Comparison of ENCODE assay signal across 9 mouse cellular contexts in genomic region chr7:112479116-112479515, GRCm38 (mm10). TPM values are rescaled to one million over a fixed set of nuclear protein-coding genes. Genes with fewer than 3 reads are reported as not detected.
DNase-seq lines count a peak whose midpoint lies in the region; ATAC-seq and TF ChIP-seq lines count a peak whose summit lies in the region.
"Had no signal": no experiment of that assay in that cellular context is flagged by ENCODE, and none has a peak within 500 bp of the region (broad histone marks: within the 10 kb centered on the region; RNA-seq: fewer than 3 reads in every experiment).

No protein-coding gene starts in this region.

- no peak for TF ChIP-seq POLR2A in lung, adult 2 months (IDR thresholded peaks at IDR 0.05; ENCODE audit: borderline replicate concordance, extremely low read depth, low read depth, low read length)
- no peak for TF ChIP-seq POLR2A in kidney, adult 2 months (IDR thresholded peaks at IDR 0.05; ENCODE audit: low read depth, low read length)

- H3K4me2 ChIP-seq in stomach, postnatal 0 days (replicated peaks; ENCODE audit: low read depth) = no peak overlapping the region

- no peak overlapping the region for H3K4me3 ChIP-seq in lung, adult 2 months (replicated peaks; ENCODE audit: extremely low read depth, low read depth, low read length)
- H3K4me3 ChIP-seq in kidney, adult 2 months (ENCODE audit: insufficient read depth, low read depth, low read length) = no peak overlapping the region
- H3K4me3 ChIP-seq in stomach, postnatal 0 days (ENCODE audit: low read depth, low read length) = no peak overlapping the region

- no peaks in the 10 kb centered on the region for H3K27me3 ChIP-seq in kidney, adult 2 months (replicated peaks; ENCODE audit: control insufficient read depth, insufficient read depth, low read length)
- H3K27me3 ChIP-seq in stomach, postnatal 0 days (ENCODE audit: control insufficient read depth, insufficient read depth, low read length) = no peaks in the 10 kb centered on the region

- H3K4me1 ChIP-seq in lung, adult 2 months (ENCODE audit: control insufficient read depth, insufficient read depth, low read length) = peaks cover 17% of the 10 kb centered on the region; the same call in 1 of the 2 replicates
- peaks cover 15% of the 10 kb centered on the region for H3K4me1 ChIP-seq in kidney, adult 2 months (ENCODE audit: control insufficient read depth, insufficient read depth, low read length)
- peaks cover 2% of the 10 kb centered on the region; the same call in 1 of the 2 replicates for H3K4me1 ChIP-seq in stomach, postnatal 0 days (replicated peaks; ENCODE audit: control insufficient read depth, insufficient read depth)

- H3K9me3 ChIP-seq in stomach, postnatal 0 days (ENCODE audit: control insufficient read depth, low read length) = no peaks in the 10 kb centered on the region

- ATAC-seq in stomach, postnatal 0 days (ENCODE audit: low FRiP score, low TSS enrichment) = peak; percentile 52; the same call in 1 of the 2 replicates
- no peak for ATAC-seq in monocyte, adult 5-6 weeks (replicated peaks; ENCODE audit: insufficient number of reproducible peaks, low FRiP score, low TSS enrichment, poor library complexity, severe bottlenecking)

- no peaks in the 10 kb centered on the region for H3K36me3 ChIP-seq in kidney, adult 2 months (ENCODE audit: control insufficient read depth, insufficient read depth, low read length)
- H3K36me3 ChIP-seq in stomach, postnatal 0 days (ENCODE audit: control insufficient read depth, insufficient read depth, low read length) = no peaks in the 10 kb centered on the region

- H3K9ac ChIP-seq in stomach, postnatal 0 days (ENCODE audit: low read length) = no peak overlapping the region

- TF ChIP-seq EP300 in stomach, postnatal 0 days (optimal IDR thresholded peaks at IDR 0.05) = no peak

- WGBS in lung, adult 2 months = 28% methylated on average over 6 of the region's 6 CpGs
- WGBS in kidney, adult 2 months = 36% methylated on average over 6 of the region's 6 CpGs
- 35% methylated on average over 6 of the region's 6 CpGs for WGBS in stomach, postnatal 0 days

- H3K27ac ChIP-seq in kidney, adult 2 months (ENCODE audit: insufficient read depth, low read depth, low read length) = no peak overlapping the region
- H3K27ac ChIP-seq in stomach, postnatal 0 days (replicated peaks) = peak overlapping the region; percentile 80
- H3K27ac ChIP-seq: macrophage had no signal

- no peak for TF ChIP-seq CTCF in lung, adult 2 months (IDR thresholded peaks at IDR 0.05; ENCODE audit: insufficient read depth, low read length)
- TF ChIP-seq CTCF in kidney, adult 2 months (conservative IDR thresholded peaks at IDR 0.05; ENCODE audit: insufficient read depth, insufficient read length, low read depth, low read length) = no peak
- no peak for TF ChIP-seq CTCF in stomach, postnatal 0 days (IDR thresholded peaks at IDR 0.05; ENCODE audit: low read depth)

- DNase-seq in lung, adult 18-20 months = peak; percentile 60
- no peak for DNase-seq in lung, adult 2 months
- DNase-seq in gastrocnemius, postnatal 10 days = peak; percentile 58
- DNase-seq in kidney, adult 2 months = peak; percentile 65
- DNase-seq in left cerebral cortex, postnatal 36 days (ENCODE audit: low spot score in 2 of 2) = peak; percentile 64 to 67
- DNase-seq in stomach, postnatal 0 days (ENCODE audit: low spot score) = no peak
- no peak for DNase-seq in B cell, adult 2 months

- intact Hi-C loops in left cerebral cortex, postnatal 36 days (cut with DNase I) = loop anchor here (10.0 kb wide), 2 partner anchors 56 to 196 kb away; partner anchors contain the start of gene Tead1

RNA-seq across cellular contexts. Expression of gene Parva, which starts 51.8 kb away (rescaled TPM):
- 54.7 and 80.5 TPM in 2 replicates for polyA plus RNA-seq in lung, adult 2 months (2012; rRNA removed)
- 10 to 100 TPM; 49.1 to 53.7 TPM for total RNA-seq in gastrocnemius, postnatal 10 days (2021)
- 78.3 and 82.5 TPM in 2 replicates for polyA plus RNA-seq in kidney, adult 2 months (2012; rRNA removed)
- 10 to 100 TPM; 49.1 to 60.9 TPM for total RNA-seq in left cerebral cortex, postnatal 36 days (2021)
- polyA plus RNA-seq in stomach, postnatal 0 days (2015; fragmentation: Nextera tagmentation; extraction: Ambion mirVana) = 69.5 and 72.3 TPM in 2 replicates
- not detected in 3 replicates for total RNA-seq in monocyte, adult 5-6 weeks (2017)

Comparison
In these comparisons a context has a peak if more than half of its experiments do, and no peak if none do; other contexts are left out.
1. DNase-seq: peak in lung, adult 18-20 months (2 of 2), gastrocnemius, postnatal 10 days (single experiment), kidney, adult 2 months (single experiment) and left cerebral cortex, postnatal 36 days (2 of 2); none in lung, adult 2 months (single experiment), stomach, postnatal 0 days (single experiment) and B cell, adult 2 months (0 of 2).
2. RNA of gene Parva, which starts 51.8 kb away (total RNA-seq): 49.1 to 60.9 TPM in left cerebral cortex, postnatal 36 days and 49.1 to 53.7 TPM in gastrocnemius, postnatal 10 days; not detected in monocyte, adult 5-6 weeks; every median in the first group is over 10 times any median in the second.